Mouse (Mus musculus) right cerebral cortex, postnatal 10 days (tissue): ENCODE measurements around the gene Zfp563.

Experiments used
- DNase-seq, 2 experiments: peaks; one replicate each; pipeline ENCODE4 v3.0.0; 2021; ENCODE audit warnings: low spot score in 2 of 2

The Zfp563 gene

GRCm38 (mm10) chr17:33089220-33089949 is at the start of gene Zfp563:
Gene Zfp563 (plus strand): TSS chr17:33089310.
- DNase-seq = peak; percentile 95 to 96

DNA sequence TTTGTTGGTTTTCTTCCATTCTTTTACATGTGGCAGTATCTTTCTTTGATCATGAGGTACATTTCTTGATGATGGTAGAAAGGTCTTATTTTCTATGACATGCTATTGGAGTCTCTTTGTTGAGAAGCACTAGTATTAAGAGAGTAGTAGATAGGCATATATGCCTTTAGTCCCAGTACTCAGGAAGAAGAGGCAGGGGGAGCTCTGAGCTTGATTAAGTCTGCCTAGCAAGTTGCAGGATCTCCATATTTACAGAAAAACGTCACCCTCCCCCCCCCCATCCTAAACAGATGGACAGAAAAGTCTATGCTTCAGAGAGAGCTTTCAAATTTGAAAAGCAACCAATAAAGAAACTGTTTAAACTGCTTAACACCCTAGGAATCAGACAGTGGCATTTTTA is 30.3 kb upstream of the Zfp563 start:
- no peak for DNase-seq

- DNase-seq = no peak
These were observed 26.1 kb upstream of the Zfp563 start for GRCm38 (mm10) chr17:33063001-33063400.

DNA sequence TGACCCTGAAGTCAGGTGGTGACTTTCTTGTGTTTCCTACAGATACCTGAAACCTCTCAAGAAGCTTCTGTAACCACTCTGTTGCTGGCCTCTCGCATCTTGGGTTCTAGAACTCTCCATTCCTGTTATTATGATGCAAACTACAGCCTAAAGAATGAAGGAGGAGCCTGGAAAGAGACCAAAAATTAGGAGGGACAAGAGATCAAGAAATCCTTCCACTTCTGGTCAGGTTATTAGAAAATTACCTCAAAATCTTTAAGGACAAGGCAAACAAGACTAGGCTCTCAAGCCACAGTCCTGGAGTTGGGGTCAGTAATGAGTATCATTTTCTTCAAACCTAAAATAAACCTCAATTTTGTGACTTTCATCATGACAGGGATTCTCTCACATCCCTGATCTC is 21.2 kb upstream of the Zfp563 start, which contains the start of gene 4921501E09Rik:
TSS of gene 4921501E09Rik (minus strand) at position 101 of the 400 bp plus-strand sequence.
- DNase-seq = no peak

GRCm38 (mm10) chr17:33091630-33092029 is 2.5 kb downstream of the Zfp563 start:
- DNase-seq = no peak

DNA sequence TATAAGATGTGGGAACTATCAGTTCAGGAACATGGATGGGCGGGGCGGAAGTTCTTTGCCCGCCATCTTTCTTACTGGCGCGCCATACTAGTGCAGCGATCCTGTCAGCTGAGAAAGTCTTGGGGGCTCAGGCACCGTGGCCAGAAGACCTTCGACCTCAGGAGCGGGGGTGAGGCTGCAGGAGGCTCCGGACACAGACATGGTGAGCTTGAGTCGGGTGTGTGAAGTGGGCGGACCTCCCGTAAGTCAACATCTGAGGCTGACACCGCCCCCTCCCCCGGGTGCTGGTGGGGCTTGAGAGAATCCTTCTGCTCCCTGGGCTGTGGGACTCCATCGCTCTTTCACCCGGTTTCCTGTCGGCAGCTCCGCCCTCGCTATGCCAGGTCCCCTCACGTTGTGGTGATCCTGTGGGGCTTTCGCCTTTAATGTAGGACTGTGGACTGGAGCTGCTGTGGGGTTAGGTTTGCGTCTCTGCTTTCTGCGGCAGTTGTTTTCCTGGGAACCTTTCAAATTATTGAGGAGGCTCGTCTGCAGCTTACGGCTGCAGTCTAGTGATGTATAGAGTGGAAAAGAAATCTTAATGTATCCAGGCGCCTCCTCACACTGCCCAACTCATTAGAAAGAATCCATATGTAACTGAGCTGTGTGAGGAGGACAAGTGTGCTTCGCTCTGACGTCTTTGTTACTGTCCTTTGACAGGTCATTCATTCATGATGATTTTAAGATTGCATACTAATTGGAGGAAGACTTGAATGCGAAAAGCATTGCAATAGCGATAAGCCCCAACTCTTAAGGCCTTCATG is 3.5 kb downstream of the Zfp563 start:
- peak; percentile 84 to 90 for DNase-seq

GRCm38 (mm10) chr17:33097396-33097795 is 8.3 kb downstream of the Zfp563 start:
- DNase-seq = no peak

DNA sequence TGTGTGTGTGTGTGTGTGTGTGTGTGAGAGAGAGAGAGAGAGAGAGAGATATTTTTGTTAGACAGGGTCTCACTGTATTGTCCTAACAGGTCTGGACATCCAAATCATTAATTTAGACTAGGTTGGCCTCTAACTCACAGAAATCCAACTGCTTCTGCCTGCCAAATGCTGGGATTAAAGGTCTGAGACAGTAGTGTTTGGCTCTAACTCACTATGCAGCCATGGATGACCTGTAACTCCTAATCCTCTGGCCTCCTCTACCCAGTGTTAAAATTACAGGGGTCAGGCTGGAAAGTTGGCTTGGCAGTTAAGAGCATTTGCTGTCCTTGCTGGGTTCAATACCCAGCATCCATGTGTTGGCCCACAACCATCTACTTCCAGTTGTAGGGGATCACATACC is 35.4 kb downstream of the Zfp563 start:
- no peak for DNase-seq

DNA sequence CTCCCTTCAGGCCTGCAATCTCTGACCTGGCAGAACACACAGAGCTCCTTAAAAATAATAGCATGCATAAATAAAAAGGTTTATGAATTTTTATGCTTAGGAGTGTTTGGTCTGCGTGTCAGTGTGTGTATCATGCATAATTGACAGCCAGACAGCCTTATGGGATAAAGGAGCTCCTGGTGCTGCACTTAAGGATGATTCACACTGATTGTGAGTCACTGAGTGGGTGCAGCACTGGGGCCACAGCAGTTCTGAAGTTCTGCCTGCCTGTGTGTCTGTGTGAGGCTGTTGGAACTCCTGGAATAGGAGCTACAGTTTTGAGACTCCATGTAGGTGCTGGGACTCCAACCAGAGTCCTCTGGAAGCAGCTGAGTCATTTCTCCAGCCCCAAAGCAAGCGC is 37.1 kb downstream of the Zfp563 start:
- no peak for DNase-seq

DNA sequence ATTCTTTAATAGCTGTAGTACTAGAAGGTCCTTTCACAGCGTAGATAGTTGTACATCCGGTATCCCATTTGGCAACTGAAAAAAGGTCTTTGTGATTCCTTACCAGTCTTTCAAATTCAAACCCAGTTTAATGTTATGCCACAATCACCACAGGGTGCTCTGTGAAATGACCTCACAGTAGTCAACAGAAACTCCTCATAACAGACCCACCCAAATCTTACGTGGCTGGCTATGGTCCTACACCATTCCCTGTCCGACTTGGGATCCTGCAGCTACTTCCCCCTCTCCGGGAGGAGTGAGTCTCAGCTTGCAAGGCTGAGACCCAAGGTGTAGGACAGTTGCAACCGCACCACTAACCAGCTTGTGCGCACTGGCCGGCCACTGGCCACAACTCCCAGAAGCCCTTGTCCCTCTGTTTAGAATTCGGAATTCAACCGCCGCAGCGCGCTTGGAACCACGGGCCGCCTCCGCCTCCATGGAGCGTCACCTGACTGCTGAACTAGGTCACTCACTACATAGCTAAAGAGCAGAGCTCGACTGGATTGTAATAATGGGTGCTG is 50.2 kb downstream of the Zfp563 start, which contains the start of gene Morc2b:
TSS of gene Morc2b (minus strand) at position 423 of the 560 bp plus-strand sequence.
- DNase-seq = no peak
